ENCODE assay signal across 14 mouse cellular contexts in the genomic region with DNA sequence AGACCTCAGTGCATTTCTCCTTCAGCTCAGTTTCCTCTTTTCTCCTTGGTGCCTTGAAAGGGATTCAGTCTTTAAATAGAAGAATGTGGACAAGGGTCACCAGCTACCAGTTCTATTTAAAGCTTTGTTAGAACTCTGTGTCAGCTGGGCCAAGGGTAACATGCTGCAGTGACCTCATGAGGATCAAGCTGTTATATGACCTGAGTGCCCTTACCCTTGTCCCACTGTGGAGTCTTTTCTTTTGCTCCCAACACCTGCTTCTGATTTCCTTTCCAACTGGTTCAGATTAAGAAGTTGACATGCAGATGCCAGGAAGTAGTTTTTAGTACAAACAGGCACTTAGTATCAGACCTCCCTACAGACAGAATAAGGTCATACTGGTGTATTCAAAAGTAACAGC. TPM values are rescaled to one million over a fixed set of nuclear protein-coding genes. Genes with fewer than 3 reads are reported as not detected.
DNase-seq lines count a peak whose midpoint lies in the region; ATAC-seq and TF ChIP-seq lines count a peak whose summit lies in the region.
"Had no signal": no experiment of that assay in that cellular context is flagged by ENCODE, and none has a peak within 500 bp of the region (broad histone marks: within the 10 kb centered on the region; RNA-seq: fewer than 3 reads in every experiment).

No protein-coding gene starts in this region.

- no peak overlapping the region for H3K27ac ChIP-seq in hindbrain, embryonic 10.5 days
- H3K27ac ChIP-seq in hindbrain, embryonic 13.5 days, result no peak overlapping the region
- peak overlapping the region; percentile 80 for H3K27ac ChIP-seq in bone marrow macrophage, adult 2 months (ENCODE audit: insufficient read depth, low read depth, low read length)
- no peak overlapping the region for H3K27ac ChIP-seq in limb, embryonic 10.5 days
- no peak overlapping the region for H3K27ac ChIP-seq in thymus, adult 2 months (ENCODE audit: control insufficient read depth, insufficient read depth, low read length)
- no peak overlapping the region for H3K27ac ChIP-seq in midbrain, embryonic 11.5 days (ENCODE audit: low read depth, low read length)
- H3K27ac ChIP-seq: forebrain, embryonic 12.5 days; layer of hippocampus, adult 2 months; lung, embryonic 15.5 days had no signal

- H3K9ac ChIP-seq in hindbrain, embryonic 13.5 days, result no peak overlapping the region
- no peak overlapping the region for H3K9ac ChIP-seq in midbrain, embryonic 11.5 days (ENCODE audit: low read length)
- H3K9ac ChIP-seq: forebrain, embryonic 12.5 days; lung, embryonic 15.5 days had no signal

- TF ChIP-seq CTCF in bone marrow macrophage, adult 2 months (IDR thresholded peaks at IDR 0.05; ENCODE audit: low read depth, low read length), result no peak
- TF ChIP-seq CTCF in thymus, adult 2 months (IDR thresholded peaks at IDR 0.05; ENCODE audit: borderline replicate concordance, control insufficient read depth, extremely low read depth, insufficient read depth, low read length, poor library complexity), result no peak

- no peak overlapping the region for H3K4me3 ChIP-seq in hindbrain, embryonic 10.5 days
- H3K4me3 ChIP-seq in hindbrain, embryonic 13.5 days, result no peak overlapping the region
- no peak overlapping the region for H3K4me3 ChIP-seq in bone marrow macrophage, adult 2 months (ENCODE audit: insufficient read depth, low read length)
- H3K4me3 ChIP-seq in limb, embryonic 10.5 days, result no peak overlapping the region
- H3K4me3 ChIP-seq in thymus, adult 2 months (ENCODE audit: control insufficient read depth, insufficient read depth, low read length), result no peak overlapping the region
- no peak overlapping the region for H3K4me3 ChIP-seq in midbrain, embryonic 11.5 days (ENCODE audit: low read depth, low read length)
- H3K4me3 ChIP-seq: forebrain, embryonic 12.5 days; layer of hippocampus, adult 2 months; lung, embryonic 15.5 days had no signal

- peaks cover 13% of the 10 kb centered on the region for H3K4me1 ChIP-seq in hindbrain, embryonic 10.5 days (replicated peaks)
- no peaks in the 10 kb centered on the region for H3K4me1 ChIP-seq in hindbrain, embryonic 13.5 days (replicated peaks)
- peaks cover 26% of the 10 kb centered on the region for H3K4me1 ChIP-seq in bone marrow macrophage, adult 2 months (ENCODE audit: control insufficient read depth, insufficient read depth, low read length)
- H3K4me1 ChIP-seq in limb, embryonic 10.5 days, result peaks cover 27% of the 10 kb centered on the region
- no peaks in the 10 kb centered on the region for H3K4me1 ChIP-seq in thymus, adult 2 months (replicated peaks; ENCODE audit: control insufficient read depth, insufficient read depth, low read length)
- H3K4me1 ChIP-seq in midbrain, embryonic 11.5 days (ENCODE audit: control insufficient read depth, insufficient read depth, low read length), result no peaks in the 10 kb centered on the region
- H3K4me1 ChIP-seq: forebrain, embryonic 12.5 days; lung, embryonic 15.5 days had no signal

- TF ChIP-seq POLR2A in bone marrow macrophage, adult 2 months (IDR thresholded peaks at IDR 0.05; ENCODE audit: borderline replicate concordance, low read depth, low read length), result no peak
- TF ChIP-seq POLR2A in thymus, adult 2 months (IDR thresholded peaks at IDR 0.05; ENCODE audit: control insufficient read depth, extremely low read depth, insufficient read depth, low read length, poor library complexity), result no peak

- no peaks in the 10 kb centered on the region for H3K9me3 ChIP-seq in hindbrain, embryonic 10.5 days
- no peaks in the 10 kb centered on the region for H3K9me3 ChIP-seq in hindbrain, embryonic 13.5 days
- H3K9me3 ChIP-seq in limb, embryonic 10.5 days (replicated peaks), result no peaks in the 10 kb centered on the region
- no peaks in the 10 kb centered on the region for H3K9me3 ChIP-seq in midbrain, embryonic 11.5 days (ENCODE audit: control insufficient read depth, low read length)
- H3K9me3 ChIP-seq: forebrain, embryonic 12.5 days; lung, embryonic 15.5 days had no signal

- DNase-seq in hindbrain, embryonic 10.5 days (ENCODE audit: low spot score), result peak; percentile 49
- DNase-seq in heart, adult 8-10 months (ENCODE audit: low spot score), result peak; percentile 51
- DNase-seq in limb, embryonic 10.5 days (ENCODE audit: low spot score), result peak; percentile 59
- DNase-seq in thymus, adult 2 months, result no peak
- DNase-seq in midbrain, embryonic 11.5 days (ENCODE audit: low spot score, missing footprints), result no peak
- DNase-seq: cerebellum, adult 18-20 months; thymus, postnatal 14 days had no signal

- peaks cover 63% of the 10 kb centered on the region for H3K36me3 ChIP-seq in hindbrain, embryonic 10.5 days
- peaks cover 70% of the 10 kb centered on the region for H3K36me3 ChIP-seq in hindbrain, embryonic 13.5 days
- H3K36me3 ChIP-seq in limb, embryonic 10.5 days, result peaks cover 64% of the 10 kb centered on the region
- H3K36me3 ChIP-seq in thymus, adult 2 months (ENCODE audit: control insufficient read depth, insufficient read depth, low read length), result peaks cover 76% of the 10 kb centered on the region
- peaks cover 9% of the 10 kb centered on the region; the same call in 1 of the 2 replicates for H3K36me3 ChIP-seq in midbrain, embryonic 11.5 days (ENCODE audit: control insufficient read depth, insufficient read depth, low read length)

- H3K4me2 ChIP-seq in hindbrain, embryonic 13.5 days, result no peak overlapping the region
- no peak overlapping the region for H3K4me2 ChIP-seq in midbrain, embryonic 11.5 days
- H3K4me2 ChIP-seq: forebrain, embryonic 12.5 days; lung, embryonic 15.5 days had no signal

- no peaks in the 10 kb centered on the region for H3K27me3 ChIP-seq in hindbrain, embryonic 10.5 days (ENCODE audit: insufficient read depth, poor library complexity, severe bottlenecking)
- no peaks in the 10 kb centered on the region for H3K27me3 ChIP-seq in hindbrain, embryonic 13.5 days
- H3K27me3 ChIP-seq in limb, embryonic 10.5 days (ENCODE audit: low read depth, poor library complexity, severe bottlenecking), result no peaks in the 10 kb centered on the region
- no peaks in the 10 kb centered on the region for H3K27me3 ChIP-seq in thymus, adult 2 months (ENCODE audit: control insufficient read depth, insufficient read depth, low read length)
- no peaks in the 10 kb centered on the region for H3K27me3 ChIP-seq in midbrain, embryonic 11.5 days (ENCODE audit: control insufficient read depth, insufficient read depth, low read length)
- H3K27me3 ChIP-seq: forebrain, embryonic 12.5 days; lung, embryonic 15.5 days had no signal

- no peak for ATAC-seq in hindbrain, embryonic 13.5 days (ENCODE audit: low FRiP score)
- ATAC-seq in erythroid progenitor cell, adult 5-6 weeks (replicated peaks; ENCODE audit: low FRiP score, poor library complexity, severe bottlenecking), result no peak
- ATAC-seq in midbrain, embryonic 11.5 days (ENCODE audit: low FRiP score), result no peak
- ATAC-seq: CD4-positive, CD25-positive, alpha-beta regulatory T cell, adult 4 months had no signal

RNA-seq across cellular contexts. Expression of gene Hadhb, which starts 17.1 kb away (rescaled TPM):
- 93.0 and 100 TPM in 2 replicates for polyA plus RNA-seq in hindbrain, embryonic 10.5 days (2016; fragmentation: Nextera tagmentation; extraction: Ambion mirVana)
- polyA plus RNA-seq in hindbrain, embryonic 13.5 days (2015; fragmentation: Nextera tagmentation; extraction: Ambion mirVana), result 65.0 and 70.7 TPM in 2 replicates
- 67.2 and 75.0 TPM in 2 replicates for polyA plus RNA-seq in bone marrow macrophage, adult 2 months (2012; ENCODE audit: insufficient read depth, insufficient read length, missing spikeins)
- total RNA-seq in heart, adult 8-10 months (2022), result 1,000 to 10,000 TPM; 2,312 to 2,801 (median 2,464) TPM
- polyA plus RNA-seq in limb, embryonic 10.5 days (2016; fragmentation: Nextera tagmentation; extraction: Ambion mirVana), result 120 and 126 TPM in 2 replicates
- 111 and 140 TPM in 2 replicates for polyA plus RNA-seq in thymus, adult 2 months (2012; rRNA removed)
- total RNA-seq in erythroid progenitor cell, adult 5-6 weeks (2015; ENCODE audit: low replicate concordance), result 49.9 and 56.9 TPM in 2 replicates
- total RNA-seq in erythroid progenitor cell, adult 5-6 weeks (2017; ENCODE audit: low replicate concordance), result 34.8 and 61.0 TPM in 2 replicates
- polyA plus RNA-seq in midbrain, embryonic 11.5 days (2014; fragmentation: Nextera tagmentation; extraction: Ambion mirVana), result 107 and 114 TPM in 2 replicates

RNA-seq across cellular contexts. Expression of gene Hadha, which starts 17.2 kb away (rescaled TPM):
- 93.9 and 94.9 TPM in 2 replicates for polyA plus RNA-seq in hindbrain, embryonic 10.5 days (2016; fragmentation: Nextera tagmentation; extraction: Ambion mirVana)
- 76.1 and 84.3 TPM in 2 replicates for polyA plus RNA-seq in hindbrain, embryonic 13.5 days (2015; fragmentation: Nextera tagmentation; extraction: Ambion mirVana)
- 114 and 117 TPM in 2 replicates for polyA plus RNA-seq in bone marrow macrophage, adult 2 months (2012; ENCODE audit: insufficient read depth, insufficient read length, missing spikeins)
- 1,000 to 10,000 TPM; 1,298 to 1,376 (median 1,346) TPM for total RNA-seq in heart, adult 8-10 months (2022)
- 105 and 119 TPM in 2 replicates for polyA plus RNA-seq in limb, embryonic 10.5 days (2016; fragmentation: Nextera tagmentation; extraction: Ambion mirVana)
- 73.8 and 80.5 TPM in 2 replicates for polyA plus RNA-seq in thymus, adult 2 months (2012; rRNA removed)
- total RNA-seq in erythroid progenitor cell, adult 5-6 weeks (2015; ENCODE audit: low replicate concordance), result 40.7 and 46.1 TPM in 2 replicates
- 166 and 215 TPM in 2 replicates for total RNA-seq in erythroid progenitor cell, adult 5-6 weeks (2017; ENCODE audit: low replicate concordance)
- 75.1 and 87.0 TPM in 2 replicates for polyA plus RNA-seq in midbrain, embryonic 11.5 days (2014; fragmentation: Nextera tagmentation; extraction: Ambion mirVana)

RNA-seq across cellular contexts. Expression of gene Adgrf3, which starts 33.4 kb away (rescaled TPM):
- polyA plus RNA-seq in hindbrain, embryonic 10.5 days (2016; fragmentation: Nextera tagmentation; extraction: Ambion mirVana), result not detected in 2 replicates
- not detected in 2 replicates for polyA plus RNA-seq in hindbrain, embryonic 13.5 days (2015; fragmentation: Nextera tagmentation; extraction: Ambion mirVana)
- not detected in 2 replicates for polyA plus RNA-seq in bone marrow macrophage, adult 2 months (2012; ENCODE audit: insufficient read depth, insufficient read length, missing spikeins)
- under 1 TPM in 1 of 4 experiments, not detected in 3; 0.57 TPM for total RNA-seq in heart, adult 8-10 months (2022)
- not detected in 2 replicates for polyA plus RNA-seq in limb, embryonic 10.5 days (2016; fragmentation: Nextera tagmentation; extraction: Ambion mirVana)
- 0.30 and 0.31 TPM in 2 replicates for polyA plus RNA-seq in thymus, adult 2 months (2012; rRNA removed)
- not detected in 2 replicates for total RNA-seq in erythroid progenitor cell, adult 5-6 weeks (2015; ENCODE audit: low replicate concordance)
- not detected in 2 replicates for total RNA-seq in erythroid progenitor cell, adult 5-6 weeks (2017; ENCODE audit: low replicate concordance)
- polyA plus RNA-seq in midbrain, embryonic 11.5 days (2014; fragmentation: Nextera tagmentation; extraction: Ambion mirVana), result not detected in 2 replicates
- total RNA-seq: layer of hippocampus, adult 2 months had no signal
- polyA plus RNA-seq: CD4-positive, CD25-positive, alpha-beta regulatory T cell, adult 4 months; forebrain, embryonic 12.5 days had no signal

Comparison
In these comparisons a context has a peak if more than half of its experiments do, and no peak if none do; other contexts are left out.
1. DNase-seq: peak in hindbrain, embryonic 10.5 days (single experiment), heart, adult 8-10 months (single experiment) and limb, embryonic 10.5 days (single experiment); none in thymus, adult 2 months (single experiment) and midbrain, embryonic 11.5 days (single experiment).